Mouse (Mus musculus) small intestine, adult 2 months (tissue): ENCODE results near the gene Abca12.

ENCODE experiments used
- CTCF ChIP-seq: fragments of 200-500 bp; IDR thresholded peaks from 2 replicates; pipeline ENCODE4 v1.5.1; 2012; ENCODE audit warnings: low read depth, mild to moderate bottlenecking, control low read depth, inconsistent platforms, low read length, moderate library complexity, mixed read lengths; ENCODE audit not compliant: insufficient replicate concordance, insufficient read length; ENCODE audit errors: extremely low read depth
- POLR2A ChIP-seq: fragments of 200-500 bp; IDR thresholded peaks from 2 replicates; pipeline ENCODE4 v1.6.1; 2012; ENCODE audit warnings: low read depth, mild to moderate bottlenecking, control low read depth, inconsistent platforms, low read length, moderate library complexity

- TF ChIP-seq POLR2A (no peak), CTCF (no peak)
Observed at GRCm38 (mm10) chr1:71396105-71396504, 18.6 kb downstream of the Abca12 start.
